Mouse (Mus musculus): ENCODE measurements at regions not wholly inside any gene's neighbourhood (a gene's known extent, or its start where the extent isn't known, plus 50 kb on each side); places are given as distances from the start of the nearest gene placed in this dataset.

- no peak for DNase-seq (ENCODE audit: extremely low spot score)
These were observed 83.5 kb upstream of the Spin1 start for GRCm38 (mm10) chr13:51016956-51017703.

GRCm38 (mm10) chr13:51017727-51018321 lies 82.9 kb upstream of the Spin1 start:
- DNase-seq (ENCODE audit: extremely low spot score) = peak; percentile 44

GRCm38 (mm10) chr13:51018366-51018765 lies 82.3 kb upstream of the Spin1 start:
- DNase-seq (ENCODE audit: extremely low spot score) = no peak

- peak; percentile 13 for DNase-seq (ENCODE audit: extremely low spot score)
These were observed 78.1 kb upstream of the Spin1 start for GRCm38 (mm10) chr13:51022401-51023250.

GRCm38 (mm10) chr13:51023271-51023670 lies 77.4 kb upstream of the Spin1 start:
- no peak for DNase-seq (ENCODE audit: extremely low spot score)

GRCm38 (mm10) chr13:51026311-51026918 lies 74.3 kb upstream of the Spin1 start:
- DNase-seq (ENCODE audit: extremely low spot score) = no peak

GRCm38 (mm10) chr13:51037850-51038450 lies 62.7 kb upstream of the Spin1 start:
- no peak for DNase-seq (ENCODE audit: extremely low spot score)

- no peak for DNase-seq (ENCODE audit: extremely low spot score)
These were observed 61.7 kb upstream of the Spin1 start for GRCm38 (mm10) chr13:51038955-51039354.

- DNase-seq (ENCODE audit: extremely low spot score) = no peak
These were observed 59.6 kb upstream of the Spin1 start for GRCm38 (mm10) chr13:51041121-51041520.

- no peak for DNase-seq (ENCODE audit: extremely low spot score)
These were observed 57.7 kb upstream of the Spin1 start for GRCm38 (mm10) chr13:51042881-51043402.
